Mouse (Mus musculus): ENCODE results near the gene Samm50. TPM values are rescaled to one million over a fixed set of nuclear protein-coding genes. Genes with fewer than 3 reads are reported as not detected.
A peak's percentile ranks its signal among the peaks of the same experiment; 100 is the strongest.
"Not testable (repeated sequence)": the region's sequence is repeated elsewhere in the genome, so short reads cannot be mapped to it uniquely, and the experiment has no call there.

Gene Samm50
- polyA plus RNA-seq (2015; fragmentation: Nextera tagmentation; extraction: Ambion mirVana) = 110 TPM in 2 replicates

- Histone ChIP-seq H3K27me3 (no peaks in the 10 kb centered on the region), H3K4me3 (peak within 1 kb of the TSS; percentile 93), H3K4me2 (peak within 1 kb of the TSS; percentile 78), H3K27ac (peak within 1 kb of the TSS; percentile 89), H3K4me1 (peaks cover 20% of the 10 kb centered on the region), H3K9me3 (no peaks in the 10 kb centered on the region), H3K9ac (peak within 1 kb of the TSS; percentile 88), H3K36me3 (peaks cover 27% of the 10 kb centered on the region)
- ATAC-seq (ENCODE audit: insufficient number of reproducible peaks, insufficient read depth, low FRiP score, low TSS enrichment, low read depth) = peak; percentile 94
- 4% methylated on average over 48 of the region's 48 CpGs for WGBS
These were observed at the start of gene Samm50 for GRCm38 (mm10) chr15:84192058-84192791. Gene Samm50, plus strand, starts transcription at chr15:84192241.

DNA sequence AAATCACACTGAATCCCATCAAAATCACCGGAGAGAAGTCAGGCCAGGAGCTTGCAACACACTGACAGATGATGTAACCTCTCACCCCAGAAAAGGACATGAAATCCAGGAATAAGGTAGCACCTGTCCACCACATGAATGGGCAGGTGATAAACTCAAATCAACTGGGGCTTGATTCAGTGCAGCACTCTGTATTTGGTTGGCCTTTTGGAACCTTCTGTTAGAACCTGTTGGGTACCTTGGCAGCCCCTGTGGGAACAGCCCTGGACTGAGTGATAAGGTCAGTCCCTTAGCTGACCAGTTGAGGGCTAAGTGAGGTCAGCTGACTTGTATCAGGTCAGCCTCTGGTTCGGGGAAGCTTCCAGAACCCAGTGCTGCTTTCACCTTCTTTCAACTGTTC, 35.9 kb upstream of the Samm50 start:
- Histone ChIP-seq H3K4me2 (no peak overlapping the region), H3K4me1 (no peaks in the 10 kb centered on the region), H3K27ac (no peak overlapping the region), H3K36me3 (no peaks in the 10 kb centered on the region), H3K9me3 (no peaks in the 10 kb centered on the region), H3K27me3 (no peaks in the 10 kb centered on the region), H3K4me3 (no peak overlapping the region), H3K9ac (no peak overlapping the region)
- no peak for ATAC-seq (ENCODE audit: insufficient number of reproducible peaks, insufficient read depth, low FRiP score, low TSS enrichment, low read depth)
- WGBS = 82% methylated on average over 2 of the region's 2 CpGs

- WGBS = 73% methylated on average over 6 of the region's 6 CpGs
These were observed 34.5 kb upstream of the Samm50 start for GRCm38 (mm10) chr15:84157530-84157929.

GRCm38 (mm10) chr15:84161871-84162270, 30.2 kb upstream of the Samm50 start:
- Histone ChIP-seq H3K36me3 (no peaks in the 10 kb centered on the region), H3K9ac (no peak overlapping the region), H3K27ac (no peak overlapping the region), H3K4me3 (no peak overlapping the region), H3K9me3 (no peaks in the 10 kb centered on the region), H3K4me1 (no peaks in the 10 kb centered on the region), H3K27me3 (no peaks in the 10 kb centered on the region), H3K4me2 (no peak overlapping the region)
- WGBS = 78% methylated on average over 6 of the region's 6 CpGs
- no peak for ATAC-seq (ENCODE audit: insufficient number of reproducible peaks, insufficient read depth, low FRiP score, low TSS enrichment, low read depth)

More at GRCm38 (mm10) chr15:84157530-84157929, 34.5 kb upstream of the Samm50 start:
- not testable (repeated sequence) for H3K36me3 ChIP-seq; H3K27me3 ChIP-seq; ATAC-seq (ENCODE audit: insufficient number of reproducible peaks, insufficient read depth, low FRiP score, low TSS enrichment, low read depth); H3K4me2 ChIP-seq; H3K9me3 ChIP-seq; H3K27ac ChIP-seq; H3K4me3 ChIP-seq; H3K9ac ChIP-seq; H3K4me1 ChIP-seq

DNA sequence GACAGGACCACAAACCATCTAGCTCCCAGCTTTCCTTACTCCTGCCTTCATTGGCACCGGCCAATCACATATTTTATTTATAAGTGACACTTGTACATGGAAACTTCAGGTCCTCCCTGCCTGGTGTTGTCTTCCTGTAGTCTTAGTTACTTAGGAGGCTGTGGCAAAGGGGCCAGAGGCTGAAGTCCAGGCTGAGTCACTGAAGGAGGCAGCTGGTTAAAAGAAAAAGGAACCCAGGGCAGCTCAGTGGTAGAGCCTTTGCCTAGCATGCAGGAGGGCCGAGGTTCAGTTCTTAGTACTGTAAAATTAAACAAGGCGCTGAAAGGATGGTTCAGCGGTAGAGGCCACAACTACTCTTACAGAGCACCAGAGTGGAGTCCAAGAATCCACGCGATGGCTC, 25.2 kb upstream of the Samm50 start:
- Histone ChIP-seq H3K9me3 (no peaks in the 10 kb centered on the region), H3K4me1 (peaks cover 14% of the 10 kb centered on the region), H3K4me2 (peak overlapping the region; percentile 91; the same call in 1 of the 2 replicates), H3K36me3 (no peaks in the 10 kb centered on the region), H3K9ac (no peak overlapping the region), H3K27ac (no peak overlapping the region), H3K4me3 (no peak overlapping the region), H3K27me3 (peaks cover 20% of the 10 kb centered on the region)
- WGBS = 74% methylated on average over 6 of the region's 6 CpGs
- ATAC-seq (ENCODE audit: insufficient number of reproducible peaks, insufficient read depth, low FRiP score, low TSS enrichment, low read depth) = no peak

DNA sequence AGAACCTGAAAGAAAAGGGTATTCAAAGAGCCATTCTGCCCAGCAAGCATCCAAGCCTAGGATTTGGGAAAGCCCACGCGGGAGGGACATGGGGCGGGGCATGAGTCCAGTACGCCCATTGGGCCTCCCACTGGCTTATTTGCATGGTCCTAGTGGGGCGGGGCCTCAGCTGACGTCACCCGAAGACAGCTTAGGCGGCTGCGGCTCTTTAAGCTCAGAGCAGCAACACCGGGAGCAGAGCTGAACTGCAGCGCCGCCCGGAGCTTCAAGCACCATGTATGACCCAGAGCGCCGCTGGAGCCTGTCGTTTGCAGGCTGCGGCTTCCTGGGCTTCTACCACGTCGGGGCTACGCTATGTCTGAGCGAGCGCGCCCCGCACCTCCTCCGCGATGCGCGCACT, 24.4 kb upstream of the Samm50 start, which contains the start of gene Pnpla3:
Gene Pnpla3, plus strand, starts transcription at position 238 of the 400 bp plus-strand sequence.
- H3K36me3 ChIP-seq = no peaks in the 10 kb centered on the region
- H3K9ac ChIP-seq = peak within 1 kb of the TSS; percentile 69
- no peaks in the 10 kb centered on the region for H3K9me3 ChIP-seq
- WGBS = 0% methylated on average over 28 of the region's 28 CpGs
- ATAC-seq (ENCODE audit: insufficient number of reproducible peaks, insufficient read depth, low FRiP score, low TSS enrichment, low read depth) = peak; percentile 97
- H3K4me3 ChIP-seq = peak within 1 kb of the TSS; percentile 57
- peaks cover 14% of the 10 kb centered on the region for H3K4me1 ChIP-seq
- no peak within 1 kb of the TSS for H3K27ac ChIP-seq
- peaks cover 20% of the 10 kb centered on the region for H3K27me3 ChIP-seq
- H3K4me2 ChIP-seq = peak within 1 kb of the TSS; percentile 91

DNA sequence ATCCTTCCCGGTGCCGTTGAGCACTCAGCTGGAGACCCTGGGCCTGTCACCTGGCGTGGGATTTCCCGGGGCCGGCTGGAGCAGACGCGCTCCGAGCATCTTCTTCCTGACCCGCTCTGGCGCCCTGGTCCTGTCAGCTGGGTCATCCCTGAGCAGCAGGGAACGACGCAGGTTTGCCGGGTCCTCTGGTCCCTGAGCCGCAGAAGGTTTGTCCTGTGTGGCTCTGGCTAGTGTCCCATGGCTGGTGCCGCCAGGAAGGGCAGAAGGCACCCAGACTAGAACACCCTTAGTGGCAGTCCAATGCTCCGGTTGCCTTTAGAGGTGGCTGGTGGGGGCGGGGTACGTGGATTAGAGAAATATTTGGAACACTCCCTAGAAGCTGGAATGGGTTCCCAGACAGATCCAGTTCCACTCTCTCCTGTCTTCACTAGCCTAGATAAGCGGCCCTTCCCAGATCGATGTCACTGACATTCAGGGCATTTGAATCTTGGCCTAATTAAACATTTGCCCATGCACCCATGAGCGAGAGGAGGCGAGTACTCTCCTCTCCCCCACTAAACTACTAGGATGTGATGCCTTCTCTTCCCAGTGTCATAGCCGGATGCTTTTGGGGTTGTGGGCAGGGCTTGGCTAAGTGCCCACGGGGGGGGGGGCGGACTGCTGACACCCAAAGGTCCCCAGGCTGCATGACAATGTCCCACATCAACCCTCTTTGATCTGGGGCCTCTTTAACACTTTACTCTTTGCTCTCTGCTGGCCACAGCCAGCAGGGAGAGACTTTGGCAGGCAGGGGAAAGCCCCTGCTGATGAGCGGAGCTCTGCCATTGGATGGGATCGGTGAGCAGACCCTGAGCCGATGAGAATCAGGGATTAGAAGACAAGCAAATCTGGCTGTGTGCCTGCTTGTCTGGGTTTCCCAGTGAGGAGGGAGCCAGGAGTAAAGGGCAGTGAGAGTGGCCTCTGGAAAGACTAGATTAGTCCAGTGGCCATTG, 23.6 kb upstream of the Samm50 start:
- H3K9ac ChIP-seq = peak overlapping the region; percentile 69
- peaks cover 20% of the 10 kb centered on the region for H3K27me3 ChIP-seq
- H3K4me1 ChIP-seq = peaks cover 14% of the 10 kb centered on the region
- H3K27ac ChIP-seq = no peak overlapping the region
- no peaks in the 10 kb centered on the region for H3K9me3 ChIP-seq
- H3K4me2 ChIP-seq = peak overlapping the region; percentile 91
- peak overlapping the region; percentile 57 for H3K4me3 ChIP-seq
- ATAC-seq (ENCODE audit: insufficient number of reproducible peaks, insufficient read depth, low FRiP score, low TSS enrichment, low read depth) = no peak
- under 1% methylated on average over 28 of the region's 28 CpGs for WGBS
- no peaks in the 10 kb centered on the region for H3K36me3 ChIP-seq

DNA sequence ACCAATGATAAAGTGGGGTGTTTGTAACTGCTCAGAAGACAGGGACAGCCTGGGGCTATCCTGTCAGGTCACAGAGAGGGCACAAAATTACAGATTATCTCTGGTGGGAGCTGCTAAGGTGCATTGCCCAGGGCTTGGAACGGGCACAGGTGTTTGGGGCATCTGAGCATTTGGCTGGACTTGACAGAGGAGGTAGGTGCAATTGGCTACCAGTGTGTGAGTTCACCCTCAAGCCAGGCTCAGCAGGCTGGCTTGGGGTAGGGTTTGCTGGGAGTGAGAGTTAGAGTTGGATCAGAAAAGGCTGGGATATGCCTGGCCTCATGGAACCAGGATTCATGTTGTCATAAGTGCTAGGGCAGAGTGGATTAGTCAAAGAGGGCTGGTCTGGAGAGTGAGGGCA, 22.5 kb upstream of the Samm50 start:
- Histone ChIP-seq H3K9me3 (no peaks in the 10 kb centered on the region), H3K27ac (no peak overlapping the region), H3K36me3 (no peaks in the 10 kb centered on the region), H3K9ac (no peak overlapping the region), H3K4me3 (no peak overlapping the region), H3K4me2 (no peak overlapping the region), H3K27me3 (peaks cover 20% of the 10 kb centered on the region), H3K4me1 (peaks cover 14% of the 10 kb centered on the region)
- WGBS = 39% methylated on average over 1 of the region's 1 CpGs
- no peak for ATAC-seq (ENCODE audit: insufficient number of reproducible peaks, insufficient read depth, low FRiP score, low TSS enrichment, low read depth)

GRCm38 (mm10) chr15:84171166-84171565, 20.9 kb upstream of the Samm50 start:
- no peak for ATAC-seq (ENCODE audit: insufficient number of reproducible peaks, insufficient read depth, low FRiP score, low TSS enrichment, low read depth)
- Histone ChIP-seq H3K9ac (no peak overlapping the region), H3K36me3 (no peaks in the 10 kb centered on the region), H3K27me3 (peaks cover 20% of the 10 kb centered on the region), H3K4me3 (no peak overlapping the region), H3K4me2 (no peak overlapping the region), H3K27ac (no peak overlapping the region), H3K4me1 (peaks cover 14% of the 10 kb centered on the region), H3K9me3 (no peaks in the 10 kb centered on the region)
- 84% methylated on average over 7 of the region's 7 CpGs for WGBS

DNA sequence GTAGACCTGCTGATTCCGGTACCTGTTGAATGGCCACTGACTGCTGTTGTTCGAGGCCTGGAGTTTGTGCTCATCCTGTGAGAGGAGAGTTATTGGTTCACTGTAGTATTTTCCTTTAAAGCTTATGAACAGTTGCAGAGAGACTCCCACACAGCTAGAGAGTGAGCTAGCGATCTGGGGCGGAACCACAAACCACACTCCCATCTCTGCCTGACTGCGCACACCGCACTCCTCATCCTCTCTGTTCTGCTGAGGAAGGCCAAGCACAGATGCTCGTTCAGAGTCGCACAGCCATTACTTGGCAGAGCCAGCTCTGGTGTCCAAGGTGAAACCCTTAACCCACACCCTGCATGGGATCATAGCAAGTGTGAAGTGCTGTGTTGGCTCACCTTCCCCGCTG, 13.3 kb upstream of the Samm50 start:
- WGBS = 92% methylated on average over 9 of the region's 9 CpGs

DNA sequence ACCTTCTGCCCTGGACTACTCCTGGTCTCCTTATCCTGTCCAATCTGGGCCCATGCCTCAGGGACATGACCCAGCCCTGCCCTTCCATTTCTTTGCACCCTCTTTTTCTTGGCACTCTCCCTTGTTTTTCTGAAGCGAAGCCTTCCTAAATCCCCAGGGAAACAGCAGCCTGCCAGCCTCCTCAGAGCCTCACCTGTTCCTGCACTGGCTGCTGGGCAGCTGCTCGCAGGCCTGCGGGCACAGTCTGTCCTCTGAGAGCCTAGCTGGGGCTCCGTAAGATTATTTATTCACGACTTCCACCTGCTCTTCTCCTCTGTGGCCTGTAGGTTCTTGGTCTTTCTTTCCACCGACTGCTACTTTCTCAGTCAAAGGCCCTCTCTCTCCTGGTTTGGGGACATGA, 10.0 kb upstream of the Samm50 start:
- H3K9me3 ChIP-seq = no peaks in the 10 kb centered on the region
- H3K4me3 ChIP-seq = no peak overlapping the region
- H3K4me2 ChIP-seq = no peak overlapping the region
- no peak for ATAC-seq (ENCODE audit: insufficient number of reproducible peaks, insufficient read depth, low FRiP score, low TSS enrichment, low read depth)
- 54% methylated on average over 6 of the region's 6 CpGs for WGBS
- no peaks in the 10 kb centered on the region for H3K36me3 ChIP-seq
- no peak overlapping the region for H3K9ac ChIP-seq
- no peak overlapping the region for H3K27ac ChIP-seq
- peaks cover 22% of the 10 kb centered on the region for H3K4me1 ChIP-seq
- no peaks in the 10 kb centered on the region; the same call in 1 of the 2 replicates for H3K27me3 ChIP-seq

More for the DNA sequence above, 13.3 kb upstream of the Samm50 start:
- Histone ChIP-seq H3K4me2 (no peak overlapping the region), H3K27ac (no peak overlapping the region), H3K4me1 (peaks cover 16% of the 10 kb centered on the region), H3K4me3 (no peak overlapping the region), H3K27me3 (no peaks in the 10 kb centered on the region), H3K9ac (no peak overlapping the region), H3K36me3 (no peaks in the 10 kb centered on the region), H3K9me3 (no peaks in the 10 kb centered on the region)
- ATAC-seq (ENCODE audit: insufficient number of reproducible peaks, insufficient read depth, low FRiP score, low TSS enrichment, low read depth) = no peak
